Mouse (Mus musculus): ENCODE results near the gene Srgap2. TPM values are rescaled to one million over a fixed set of nuclear protein-coding genes. Genes with fewer than 3 reads are reported as not detected.
A peak's percentile ranks its signal among the peaks of the same experiment; 100 is the strongest.

Gene Srgap2
- polyA plus RNA-seq, 1 experiment from 2014 or later, result 55.6 TPM

GRCm38 (mm10) chr1:131438556-131438955, 88.6 kb downstream of the Srgap2 start:
- ATAC-seq (ENCODE audit: low read depth), result no peak
- Histone ChIP-seq H3K27me3 (ENCODE audit: control insufficient read depth, insufficient read depth, low read length) (no peaks in the 10 kb centered on the region), H3K4me3 (ENCODE audit: low read depth, low read length) (no peak overlapping the region), H3K9ac (replicated peaks; ENCODE audit: low read depth, low read length) (no peak overlapping the region), H3K36me3 (ENCODE audit: control insufficient read depth, insufficient read depth, low read length) (no peaks in the 10 kb centered on the region), H3K4me2 (ENCODE audit: low read depth, low read length) (no peak overlapping the region), H3K27ac (ENCODE audit: low read depth, low read length) (no peak overlapping the region), H3K9me3 (ENCODE audit: control insufficient read depth, low read length) (no peaks in the 10 kb centered on the region), H3K4me1 (ENCODE audit: control insufficient read depth, insufficient read depth, low read length) (0 out of 2 replicates have a peak, but pooled peaks cover 2% of the 10 kb centered on the region)
- 93% methylated on average over 11 of the region's 11 CpGs for WGBS

GRCm38 (mm10) chr1:131437975-131438374, 89.2 kb downstream of the Srgap2 start:
- Histone ChIP-seq H3K4me3 (ENCODE audit: low read depth, low read length) (no peak overlapping the region), H3K4me2 (ENCODE audit: low read depth, low read length) (no peak overlapping the region), H3K27me3 (ENCODE audit: control insufficient read depth, insufficient read depth, low read length) (no peaks in the 10 kb centered on the region), H3K4me1 (ENCODE audit: control insufficient read depth, insufficient read depth, low read length) (0 out of 2 replicates have a peak, but pooled peaks cover 2% of the 10 kb centered on the region), H3K36me3 (ENCODE audit: control insufficient read depth, insufficient read depth, low read length) (no peaks in the 10 kb centered on the region), H3K9me3 (ENCODE audit: control insufficient read depth, low read length) (no peaks in the 10 kb centered on the region), H3K9ac (replicated peaks; ENCODE audit: low read depth, low read length) (no peak overlapping the region), H3K27ac (ENCODE audit: low read depth, low read length) (no peak overlapping the region)
- ATAC-seq (ENCODE audit: low read depth), result no peak

- Histone ChIP-seq H3K27ac (ENCODE audit: low read depth, low read length) (no peak overlapping the region), H3K9ac (replicated peaks; ENCODE audit: low read depth, low read length) (no peak overlapping the region), H3K27me3 (ENCODE audit: control insufficient read depth, insufficient read depth, low read length) (no peaks in the 10 kb centered on the region), H3K4me2 (ENCODE audit: low read depth, low read length) (no peak overlapping the region), H3K36me3 (ENCODE audit: control insufficient read depth, insufficient read depth, low read length) (no peaks in the 10 kb centered on the region), H3K4me1 (ENCODE audit: control insufficient read depth, insufficient read depth, low read length) (peaks cover 5% of the 10 kb centered on the region; the same call in 1 of the 2 replicates), H3K9me3 (ENCODE audit: control insufficient read depth, low read length) (no peaks in the 10 kb centered on the region), H3K4me3 (ENCODE audit: low read depth, low read length) (no peak overlapping the region)
- no peak for ATAC-seq (ENCODE audit: low read depth)
- 93% methylated on average over 7 of the region's 7 CpGs for WGBS
These were observed 90.5 kb downstream of the Srgap2 start for GRCm38 (mm10) chr1:131436609-131437008.

GRCm38 (mm10) chr1:131431456-131432246, 95.5 kb downstream of the Srgap2 start:
- no peak overlapping the region for H3K4me2 ChIP-seq (ENCODE audit: low read depth, low read length)
- 65% methylated on average over 5 of the region's 5 CpGs for WGBS

GRCm38 (mm10) chr1:131427140-131427821, 99.9 kb downstream of the Srgap2 start:
- ATAC-seq (ENCODE audit: low read depth), result no peak

More at GRCm38 (mm10) chr1:131431456-131432246, 95.5 kb downstream of the Srgap2 start:
- H3K4me3 ChIP-seq (ENCODE audit: low read depth, low read length), result no peak overlapping the region
- H3K27ac ChIP-seq (ENCODE audit: low read depth, low read length), result no peak overlapping the region
- H3K9ac ChIP-seq (replicated peaks; ENCODE audit: low read depth, low read length), result no peak overlapping the region
- H3K27me3 ChIP-seq (ENCODE audit: control insufficient read depth, insufficient read depth, low read length), result no peaks in the 10 kb centered on the region
- H3K9me3 ChIP-seq (ENCODE audit: control insufficient read depth, low read length), result no peaks in the 10 kb centered on the region
- peak; percentile 41; the same call in 1 of the 2 replicates for ATAC-seq (ENCODE audit: low read depth)
- no peaks in the 10 kb centered on the region for H3K36me3 ChIP-seq (ENCODE audit: control insufficient read depth, insufficient read depth, low read length)
- peaks cover 12% of the 10 kb centered on the region; the same call in 1 of the 2 replicates for H3K4me1 ChIP-seq (ENCODE audit: control insufficient read depth, insufficient read depth, low read length)

GRCm38 (mm10) chr1:131423061-131423460, 104.1 kb downstream of the Srgap2 start:
- 93% methylated on average over 3 of the region's 3 CpGs for WGBS
- ATAC-seq (ENCODE audit: low read depth), result no peak
- no peak overlapping the region for H3K27ac ChIP-seq (ENCODE audit: low read depth, low read length)
- no peaks in the 10 kb centered on the region for H3K9me3 ChIP-seq (ENCODE audit: control insufficient read depth, low read length)
- H3K27me3 ChIP-seq (ENCODE audit: control insufficient read depth, insufficient read depth, low read length), result no peaks in the 10 kb centered on the region
- H3K36me3 ChIP-seq (ENCODE audit: control insufficient read depth, insufficient read depth, low read length), result no peaks in the 10 kb centered on the region
- H3K4me2 ChIP-seq (ENCODE audit: low read depth, low read length), result no peak overlapping the region
- no peak overlapping the region for H3K9ac ChIP-seq (replicated peaks; ENCODE audit: low read depth, low read length)
- peaks cover 4% of the 10 kb centered on the region; the same call in 1 of the 2 replicates for H3K4me1 ChIP-seq (ENCODE audit: control insufficient read depth, insufficient read depth, low read length)
- H3K4me3 ChIP-seq (ENCODE audit: low read depth, low read length), result no peak overlapping the region

More at GRCm38 (mm10) chr1:131427140-131427821, 99.9 kb downstream of the Srgap2 start:
- no peak overlapping the region for H3K27ac ChIP-seq (ENCODE audit: low read depth, low read length)
- peaks cover 10% of the 10 kb centered on the region; the same call in 1 of the 2 replicates for H3K4me1 ChIP-seq (ENCODE audit: control insufficient read depth, insufficient read depth, low read length)
- no peaks in the 10 kb centered on the region for H3K9me3 ChIP-seq (ENCODE audit: control insufficient read depth, low read length)
- H3K9ac ChIP-seq (replicated peaks; ENCODE audit: low read depth, low read length), result no peak overlapping the region
- no peaks in the 10 kb centered on the region for H3K27me3 ChIP-seq (ENCODE audit: control insufficient read depth, insufficient read depth, low read length)
- no peak overlapping the region for H3K4me3 ChIP-seq (ENCODE audit: low read depth, low read length)
- H3K36me3 ChIP-seq (ENCODE audit: control insufficient read depth, insufficient read depth, low read length), result no peaks in the 10 kb centered on the region
- 37% methylated on average over 5 of the region's 5 CpGs for WGBS
- H3K4me2 ChIP-seq (ENCODE audit: low read depth, low read length), result no peak overlapping the region

- Histone ChIP-seq H3K4me1 (ENCODE audit: control insufficient read depth, insufficient read depth, low read length) (peaks cover 15% of the 10 kb centered on the region; the same call in 1 of the 2 replicates), H3K27me3 (ENCODE audit: control insufficient read depth, insufficient read depth, low read length) (no peaks in the 10 kb centered on the region), H3K36me3 (ENCODE audit: control insufficient read depth, insufficient read depth, low read length) (no peaks in the 10 kb centered on the region), H3K27ac (ENCODE audit: low read depth, low read length) (no peak overlapping the region), H3K9me3 (ENCODE audit: control insufficient read depth, low read length) (no peaks in the 10 kb centered on the region), H3K4me2 (ENCODE audit: low read depth, low read length) (no peak overlapping the region), H3K9ac (replicated peaks; ENCODE audit: low read depth, low read length) (no peak overlapping the region), H3K4me3 (ENCODE audit: low read depth, low read length) (no peak overlapping the region)
- no peak for ATAC-seq (ENCODE audit: low read depth)
These were observed 106.0 kb downstream of the Srgap2 start for GRCm38 (mm10) chr1:131421113-131421512.

- H3K27me3 ChIP-seq (ENCODE audit: control insufficient read depth, insufficient read depth, low read length), result no peaks in the 10 kb centered on the region
- 75% methylated on average over 4 of the region's 4 CpGs for WGBS
- H3K4me3 ChIP-seq (ENCODE audit: low read depth, low read length), result no peak overlapping the region
- no peaks in the 10 kb centered on the region for H3K36me3 ChIP-seq (ENCODE audit: control insufficient read depth, insufficient read depth, low read length)
- H3K4me2 ChIP-seq (ENCODE audit: low read depth, low read length), result no peak overlapping the region
- no peaks in the 10 kb centered on the region for H3K9me3 ChIP-seq (ENCODE audit: control insufficient read depth, low read length)
- peaks cover 15% of the 10 kb centered on the region; the same call in 1 of the 2 replicates for H3K4me1 ChIP-seq (ENCODE audit: control insufficient read depth, insufficient read depth, low read length)
- no peak overlapping the region for H3K9ac ChIP-seq (replicated peaks; ENCODE audit: low read depth, low read length)
- ATAC-seq (ENCODE audit: low read depth), result no peak
- H3K27ac ChIP-seq (ENCODE audit: low read depth, low read length), result no peak overlapping the region
These were observed 106.5 kb downstream of the Srgap2 start for GRCm38 (mm10) chr1:131420660-131421059.

GRCm38 (mm10) chr1:131419307-131419706, 107.8 kb downstream of the Srgap2 start:
- WGBS, result 59% methylated on average over 3 of the region's 3 CpGs
- Histone ChIP-seq H3K4me2 (ENCODE audit: low read depth, low read length) (no peak overlapping the region), H3K9me3 (ENCODE audit: control insufficient read depth, low read length) (no peaks in the 10 kb centered on the region), H3K9ac (replicated peaks; ENCODE audit: low read depth, low read length) (no peak overlapping the region), H3K4me1 (ENCODE audit: control insufficient read depth, insufficient read depth, low read length) (peaks cover 15% of the 10 kb centered on the region; the same call in 1 of the 2 replicates), H3K27me3 (ENCODE audit: control insufficient read depth, insufficient read depth, low read length) (no peaks in the 10 kb centered on the region), H3K27ac (ENCODE audit: low read depth, low read length) (no peak overlapping the region), H3K4me3 (ENCODE audit: low read depth, low read length) (no peak overlapping the region), H3K36me3 (ENCODE audit: control insufficient read depth, insufficient read depth, low read length) (no peaks in the 10 kb centered on the region)
- no peak for ATAC-seq (ENCODE audit: low read depth)

All from neural tube, embryonic 14.5 days (tissue).